Mouse (Mus musculus) left cerebral cortex, adult 8-10 months (tissue): ENCODE data around the gene Chrm1. TPM values are rescaled to one million over a fixed set of nuclear protein-coding genes. Genes with fewer than 3 reads are reported as not detected.
A peak's percentile ranks its signal among the peaks of the same experiment; 100 is the strongest.
"Not testable (repeated sequence)": the region's sequence is repeated elsewhere in the genome, so short reads cannot be mapped to it uniquely, and the experiment has no call there.

Source experiments
- DNase-seq, 2 experiments: peaks; one replicate each; pipeline ENCODE4 v3.0.0; 2022; ENCODE audit warnings: low spot score in 2 of 2
- total RNA-seq, 4 experiments: library from RNA; stranded (reverse); gene quantifications; 2 replicates each; pipeline ENCODE4 v1.2.4; 2022

The Chrm1 gene
- total RNA-seq, 4 experiments from 2014 or later: 131 to 142 (median 136) TPM

DNA sequence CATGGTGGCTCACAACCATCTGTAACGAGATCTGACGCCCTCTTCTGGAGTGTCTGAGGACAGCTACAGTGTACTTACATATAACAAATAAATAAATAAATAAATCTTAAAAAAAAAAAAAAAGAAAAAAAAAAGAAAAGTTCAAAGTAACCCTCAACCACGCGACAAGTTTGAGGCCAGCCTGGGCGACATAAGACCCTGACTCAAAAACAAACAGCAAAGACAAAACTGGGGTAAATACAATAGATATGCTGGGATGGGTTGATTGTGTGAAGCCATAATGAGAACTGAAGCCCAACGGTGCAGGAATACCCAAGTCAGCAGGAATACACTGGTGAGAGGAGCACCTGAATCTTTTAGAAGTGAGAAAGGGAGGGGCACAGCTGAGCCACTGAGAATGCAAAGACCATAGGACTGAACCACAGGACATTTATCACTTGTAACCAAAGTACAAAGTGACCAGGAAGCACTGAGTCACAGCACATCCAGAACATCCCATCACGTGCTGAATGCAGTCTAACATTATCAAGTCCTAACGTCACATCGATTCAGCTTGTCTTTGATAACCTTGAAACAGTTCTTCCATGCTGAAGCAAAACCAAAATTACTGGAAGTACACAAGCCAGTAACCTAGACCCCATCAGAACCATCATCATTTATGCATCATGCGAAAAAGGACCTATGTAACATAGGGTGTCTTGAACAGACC is 53.3 kb downstream of the Chrm1 start:
- DNase-seq: no peak

DNA sequence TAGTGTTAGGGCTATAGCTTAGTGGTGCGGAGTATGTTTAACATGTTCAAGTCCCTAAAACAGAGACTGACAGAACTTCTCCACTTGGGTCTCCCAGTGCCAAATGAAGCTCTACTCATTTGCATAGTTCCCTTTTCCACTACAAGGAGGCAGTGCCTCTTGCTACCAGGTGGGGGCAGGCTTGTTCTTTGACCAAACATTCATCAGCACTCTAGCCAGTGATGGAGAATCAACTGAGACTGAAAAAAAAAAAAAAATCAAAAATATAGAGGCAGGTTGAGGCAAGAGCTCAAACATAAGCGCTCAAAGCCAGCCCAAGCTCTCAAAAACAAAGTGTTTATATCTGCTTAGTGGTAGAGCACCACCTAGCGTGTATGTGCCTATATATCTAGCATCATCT is 54.8 kb downstream of the Chrm1 start:
- no peak for DNase-seq

DNA sequence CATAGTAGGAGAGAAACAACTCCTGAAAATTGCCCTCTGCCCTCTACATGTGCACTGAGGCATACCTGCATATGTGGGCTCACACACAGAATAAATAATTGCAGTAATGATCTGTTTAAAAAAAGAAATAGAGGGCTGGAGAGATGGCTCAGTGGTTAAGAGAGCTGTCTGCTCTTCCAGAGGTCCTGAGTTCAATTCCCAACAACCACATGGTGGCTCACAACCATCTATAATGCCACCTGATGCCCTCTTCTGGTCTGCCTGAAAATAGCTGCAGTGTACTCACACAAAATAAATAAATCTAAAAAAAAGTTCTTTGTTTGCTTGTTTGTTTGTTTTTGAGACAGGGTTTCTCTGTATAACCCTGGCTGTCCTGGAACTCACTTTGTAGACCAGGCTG is 55.4 kb downstream of the Chrm1 start:
- not testable (repeated sequence) for DNase-seq

DNA sequence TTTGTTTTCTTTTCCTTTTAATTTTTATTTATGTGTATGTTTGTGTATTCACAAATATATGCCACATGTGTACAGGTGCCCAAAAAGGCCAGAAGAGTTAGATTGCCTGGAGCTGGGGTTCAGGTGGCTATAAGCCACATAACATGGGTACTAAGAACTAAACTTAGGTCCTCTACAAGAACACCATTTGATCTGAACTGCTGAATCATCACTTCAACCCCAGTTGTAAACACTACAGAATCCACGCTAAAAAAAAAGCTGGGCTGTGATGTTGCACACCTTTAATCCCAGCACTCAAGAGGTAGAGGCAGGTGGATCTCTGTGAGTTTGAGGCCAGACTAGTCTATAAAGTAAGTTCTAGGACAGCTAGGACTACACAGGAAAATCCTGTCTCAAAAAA is 57.8 kb downstream of the Chrm1 start:
- DNase-seq: no peak

DNA sequence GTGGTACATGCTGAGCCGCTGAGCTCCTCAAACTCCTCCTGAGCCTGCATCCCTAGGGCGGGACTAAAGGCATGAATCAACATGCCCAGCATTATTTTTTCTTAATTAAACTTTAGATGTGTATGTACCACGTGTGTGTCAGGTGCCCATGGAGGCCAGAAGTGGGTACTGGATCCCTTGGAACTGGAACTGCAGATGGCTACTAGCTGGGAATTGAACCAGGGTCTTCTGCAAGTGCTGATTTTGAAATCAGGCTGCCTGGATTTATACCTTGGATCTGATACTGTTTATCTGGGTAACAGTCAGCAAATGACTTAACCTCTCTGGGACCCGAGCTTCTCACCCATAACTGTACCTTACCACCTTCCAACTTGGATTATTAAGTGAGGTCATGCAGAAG is 58.4 kb downstream of the Chrm1 start:
- no peak for DNase-seq

DNA sequence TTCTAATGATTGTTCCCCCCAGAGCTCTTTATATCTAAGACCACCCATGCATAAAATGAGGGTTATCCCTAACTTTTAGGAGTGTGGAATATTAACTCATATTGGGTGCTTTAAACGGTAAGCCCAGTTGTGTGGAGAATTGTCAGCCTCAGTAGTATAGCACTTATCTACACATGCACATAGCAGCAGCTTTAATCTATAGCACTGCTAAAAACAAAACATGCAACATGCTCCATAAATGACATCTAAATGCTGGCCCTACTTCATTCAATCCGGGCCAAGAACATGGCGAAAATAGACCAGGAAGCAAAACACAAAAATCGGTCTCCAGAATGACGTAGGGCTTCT is 58.9 kb downstream of the Chrm1 start:
- DNase-seq: no peak

DNA sequence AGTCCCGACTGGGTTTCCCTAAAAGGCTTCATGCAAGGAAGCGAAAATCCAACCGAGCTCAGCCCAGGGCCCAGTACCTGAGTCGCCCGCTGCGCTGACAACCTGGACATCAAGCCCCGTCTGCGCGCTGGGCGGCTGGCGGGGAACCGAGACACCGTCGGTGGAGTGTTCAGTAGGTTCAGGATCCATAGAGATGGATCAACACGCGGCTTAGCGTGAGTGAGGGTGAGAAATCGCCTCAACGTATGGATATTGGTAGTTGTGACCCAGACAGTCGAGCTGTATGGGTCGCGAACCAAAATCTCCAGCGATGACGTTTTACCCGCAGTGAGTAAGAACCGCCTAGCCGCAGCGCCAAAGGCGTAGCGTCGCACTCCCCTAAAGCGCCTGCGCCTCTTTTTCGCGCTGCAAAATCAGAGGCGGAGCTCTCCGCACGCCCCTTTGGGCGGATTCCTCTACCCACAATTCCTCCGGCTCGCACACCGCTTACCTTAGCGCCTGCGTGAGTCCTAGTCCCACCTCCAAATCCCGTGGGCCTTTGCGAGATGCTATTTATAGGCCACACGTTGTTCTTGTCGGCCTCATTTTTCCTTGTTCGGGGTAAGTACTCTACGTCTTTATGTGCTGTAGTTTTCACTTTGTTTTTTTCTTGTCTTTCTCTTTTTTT is 59.5 kb downstream of the Chrm1 start, which contains the start of gene Slc3a2:
Gene Slc3a2 (minus strand): TSS at position 463 of the 667 bp plus-strand sequence.
- DNase-seq: peak; percentile 90 to 97

DNA sequence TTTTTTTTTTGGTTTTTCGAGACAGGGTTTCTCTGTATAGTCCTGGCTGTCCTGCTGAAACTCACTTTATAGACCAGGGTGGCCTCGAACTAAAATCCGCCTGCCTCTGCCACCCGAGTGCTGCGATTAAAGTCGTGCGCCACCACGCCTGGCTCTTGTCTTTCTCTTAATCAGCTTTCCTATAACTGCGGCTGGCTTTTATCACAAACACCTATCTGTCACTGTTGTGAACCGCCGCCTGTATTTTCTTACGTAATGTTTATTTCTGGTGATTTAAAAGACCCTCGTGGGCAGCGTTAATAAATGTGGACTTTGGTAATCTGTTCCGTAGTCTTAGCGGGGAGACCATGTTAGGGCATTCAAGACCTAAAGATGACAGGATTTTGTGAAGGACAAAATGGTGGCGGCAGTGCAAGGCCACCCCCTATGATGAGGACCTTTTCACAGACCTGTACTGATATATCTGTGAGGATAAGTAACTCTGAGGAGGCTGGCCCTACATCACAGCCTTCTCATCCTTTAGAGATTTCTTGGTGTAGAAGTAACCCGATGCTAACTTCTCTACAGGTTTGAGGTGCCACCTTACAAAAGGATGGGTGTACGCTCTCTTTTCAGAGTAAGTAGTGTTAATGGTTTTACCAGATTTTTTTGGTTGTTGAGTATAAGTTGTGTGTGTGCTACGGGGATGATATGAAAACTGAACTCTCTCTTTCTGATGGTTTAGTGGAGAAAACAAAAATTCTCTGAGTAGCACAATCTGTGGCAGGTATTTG is 60.2 kb downstream of the Chrm1 start:
- DNase-seq: no peak

DNA sequence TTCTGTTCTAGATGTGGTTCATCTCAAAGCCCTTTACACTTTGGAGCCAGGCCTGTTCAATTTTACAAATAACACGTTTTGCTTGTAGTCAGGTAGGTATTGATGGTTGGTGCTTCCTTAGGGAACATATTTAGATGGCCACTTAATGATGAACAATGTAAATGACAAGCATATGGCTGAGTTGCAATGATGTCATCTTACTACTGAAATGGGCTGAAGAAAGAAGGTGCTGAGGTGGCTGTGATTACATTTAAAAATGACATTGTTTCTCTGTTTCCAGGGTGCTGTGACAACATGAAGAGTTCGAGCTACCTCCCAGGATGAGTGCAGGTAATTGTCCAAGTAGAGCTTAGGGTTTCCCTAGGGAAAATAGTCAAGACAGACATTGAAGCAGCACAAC is 60.8 kb downstream of the Chrm1 start:
- DNase-seq: no peak

DNA sequence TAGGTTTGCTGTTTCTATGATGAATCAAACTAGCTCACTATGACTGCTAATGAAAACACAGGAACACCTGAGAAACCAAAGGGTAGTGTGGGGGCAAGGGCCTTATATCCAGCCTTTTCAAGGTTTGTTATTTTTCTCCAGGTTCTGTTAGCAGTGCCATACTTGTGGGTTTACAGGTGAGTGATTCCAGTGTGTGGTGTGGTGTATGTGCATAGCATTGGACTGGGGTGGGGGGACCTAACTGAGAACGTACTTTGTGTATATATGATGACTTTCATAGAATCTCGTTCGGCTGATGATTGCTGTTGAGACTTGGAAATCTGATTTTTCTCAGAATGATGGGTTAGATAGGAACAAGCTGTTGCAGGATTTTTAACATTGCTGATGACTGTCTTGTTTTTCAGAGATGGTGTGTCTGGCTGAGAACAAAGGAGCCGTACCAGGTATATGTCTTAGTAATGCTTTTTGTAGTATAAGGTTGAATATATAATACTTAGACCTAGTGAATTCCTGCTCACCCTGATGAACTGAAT is 61.6 kb downstream of the Chrm1 start:
- DNase-seq: no peak

DNA sequence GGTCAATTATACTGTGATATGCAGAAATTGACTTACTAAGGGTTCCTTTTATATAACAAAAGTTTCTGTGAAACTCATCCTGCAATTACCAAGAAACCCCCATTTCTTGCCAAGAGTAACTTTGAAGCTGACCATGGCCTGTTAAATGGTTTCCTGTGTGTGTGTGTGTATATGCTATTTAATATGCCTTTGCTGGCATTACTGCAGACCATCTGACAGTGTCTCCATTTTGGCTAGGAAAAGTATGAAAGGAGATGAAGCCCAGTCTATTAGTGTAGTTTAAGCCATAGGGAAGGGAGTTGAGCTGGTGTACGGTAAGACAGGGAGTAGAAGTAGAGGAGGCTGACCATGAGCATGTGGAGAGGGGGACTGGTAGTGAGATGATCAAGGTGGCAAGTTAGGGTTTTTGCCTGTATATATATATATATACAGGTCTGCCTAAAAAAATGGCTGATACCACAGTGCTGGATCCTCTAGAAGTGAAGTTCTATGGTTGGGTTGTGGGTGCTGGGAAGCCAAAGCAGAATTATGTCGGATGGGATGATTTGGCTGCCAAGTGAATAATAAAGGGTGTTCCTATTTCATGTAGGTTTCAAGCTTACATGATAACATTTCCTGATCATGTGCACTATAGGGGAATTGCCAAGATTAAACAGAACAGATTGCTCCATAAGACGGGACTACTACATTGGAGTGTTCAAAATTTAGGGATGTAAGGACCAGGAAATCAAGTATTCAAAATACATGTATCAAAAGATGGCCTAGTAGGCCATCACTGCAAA is 63.2 kb downstream of the Chrm1 start:
- no peak for DNase-seq

DNA sequence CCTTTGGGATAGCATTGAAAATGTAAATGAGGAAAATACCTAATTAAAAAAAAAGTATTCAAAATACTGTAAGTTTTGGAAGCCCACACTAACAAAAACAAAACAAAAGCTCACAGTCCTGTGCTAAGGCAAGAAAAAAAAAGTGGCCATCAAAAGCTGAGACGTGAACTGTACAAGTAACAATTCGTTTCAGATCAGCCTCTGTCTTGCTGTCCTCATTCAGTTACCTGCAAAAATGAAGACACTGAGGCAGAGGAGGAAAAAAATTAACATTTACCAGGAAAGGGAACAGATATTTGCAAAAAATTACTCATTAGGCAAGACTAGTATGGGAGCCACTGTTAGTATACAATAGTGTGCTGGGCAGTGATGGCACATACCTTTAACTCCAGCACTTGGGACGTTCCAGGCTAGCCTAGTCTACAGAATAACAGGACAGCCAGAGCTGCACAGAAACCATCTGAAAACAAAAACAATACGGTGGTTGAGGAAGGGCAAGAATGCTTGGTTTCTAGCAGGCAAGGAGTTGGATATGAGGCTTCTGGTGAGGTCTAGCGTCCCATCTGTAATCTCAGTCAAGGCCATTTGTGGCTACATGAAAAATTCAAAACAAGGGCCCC is 64.0 kb downstream of the Chrm1 start:
- no peak for DNase-seq

DNA sequence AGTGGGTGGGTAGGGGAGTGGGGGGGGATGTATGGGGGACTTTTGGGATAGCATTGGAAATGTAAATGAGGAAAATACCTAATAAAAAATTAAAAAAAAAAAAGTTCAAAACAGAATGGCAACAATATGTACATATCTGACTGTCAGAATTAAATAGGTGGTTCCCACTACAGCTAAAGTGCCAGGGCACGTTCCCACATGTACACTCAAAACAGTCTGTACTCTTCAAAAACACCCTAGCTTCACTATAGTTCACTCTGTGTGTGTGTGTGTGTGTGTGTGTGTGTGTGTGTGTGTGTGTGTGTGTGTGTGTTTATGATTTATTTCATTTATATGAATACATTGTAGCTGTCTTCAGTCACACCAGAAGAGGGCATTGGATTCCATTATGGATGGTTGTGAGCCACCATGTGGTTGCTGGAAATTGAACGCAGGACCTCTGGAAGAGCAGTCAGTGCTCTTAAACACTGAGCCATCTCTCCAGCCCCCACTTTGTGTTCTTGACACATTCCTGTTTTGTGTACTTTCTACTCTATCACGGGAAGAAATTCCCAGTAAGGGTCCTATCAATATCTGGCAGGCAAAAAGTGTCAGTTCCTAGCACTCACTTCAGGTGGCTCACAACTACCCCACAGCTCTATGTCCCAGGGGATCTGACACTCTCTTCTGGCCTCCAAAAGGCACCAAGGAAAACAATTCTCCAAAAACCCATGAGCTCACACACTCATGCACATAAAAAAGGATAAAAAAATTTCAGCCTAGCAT is 64.9 kb downstream of the Chrm1 start:
- DNase-seq: not testable (repeated sequence)

Other genes starting within 250 kb of the Chrm1 start
- gene Slc22a8, start 72.5 kb upstream of the Chrm1 start, total RNA-seq: 10 to 100 TPM; 11.5 to 15.9 (median 14.1) TPM
- gene Slc22a6, start 45.8 kb upstream of the Chrm1 start, total RNA-seq: 1 to 10 TPM; 6.6 to 8.6 (median 7.8) TPM
- gene Slc3a2, start 59.6 kb downstream of the Chrm1 start, total RNA-seq: 100 to 1,000 TPM; 147 to 155 (median 150) TPM
- gene Wdr74, start 72.0 kb downstream of the Chrm1 start, total RNA-seq: 10 to 100 TPM; 43.0 to 47.5 (median 45.1) TPM
- 1 to 10 TPM in 2 of 4 experiments, not detected in 2; 1.4 to 2.0 TPM for gene 1700092M07Rik, start 76.9 kb downstream of the Chrm1 start, total RNA-seq
- 10 to 100 TPM; 59.6 to 66.4 (median 65.6) TPM for gene Stx5a, start 77.6 kb downstream of the Chrm1 start, total RNA-seq
- gene Nxf1, start 93.3 kb downstream of the Chrm1 start, total RNA-seq: 10 to 100 TPM; 77.1 to 88.0 (median 80.2) TPM
- gene Tmem223, start 107.2 kb downstream of the Chrm1 start, total RNA-seq: 10 to 100 TPM; 58.9 to 78.6 (median 67.2) TPM
- gene Tmem179b, start 110.7 kb downstream of the Chrm1 start, total RNA-seq: 10 to 100 TPM; 11.3 to 14.6 (median 12.4) TPM
- gene Taf6l, start 122.6 kb downstream of the Chrm1 start, total RNA-seq: 10 to 100 TPM; 13.7 to 18.1 (median 15.9) TPM
- 100 to 1,000 TPM; 107 to 116 (median 109) TPM for gene Polr2g, start 134.8 kb downstream of the Chrm1 start, total RNA-seq
- 1 to 10 TPM; 4.9 to 7.3 (median 5.8) TPM for gene Zbtb3, start 138.8 kb downstream of the Chrm1 start, total RNA-seq
- 10 to 100 TPM; 38.5 to 40.8 (median 39.2) TPM for gene Ttc9c, start 155.5 kb downstream of the Chrm1 start, total RNA-seq
- gene Hnrnpul2, start 156.2 kb downstream of the Chrm1 start, total RNA-seq: 100 to 1,000 TPM; 113 to 120 (median 118) TPM
- not detected for gene AC129217.1, start 166.0 kb downstream of the Chrm1 start, total RNA-seq
- gene Bscl2, start 173.7 kb downstream of the Chrm1 start, total RNA-seq: 100 to 1,000 TPM; 100 to 111 (median 105) TPM
- 100 to 1,000 TPM; 153 to 200 (median 171) TPM for gene Gng3, start 175.4 kb downstream of the Chrm1 start, total RNA-seq
- gene Lrrn4cl, start 187.0 kb downstream of the Chrm1 start, total RNA-seq: 1 to 10 TPM in 2 of 4 experiments, under 1 TPM in 2; 0.68 to 1.5 (median 0.96) TPM
- gene Ubxn1, start 207.7 kb downstream of the Chrm1 start, total RNA-seq: 100 to 1,000 TPM; 110 to 127 (median 113) TPM
- gene Uqcc3, start 217.1 kb downstream of the Chrm1 start, total RNA-seq: 10 to 100 TPM; 30.4 to 37.2 (median 33.3) TPM
- gene Lbhd1, start 219.9 kb downstream of the Chrm1 start, total RNA-seq: 1 to 10 TPM; 4.7 to 9.0 (median 6.3) TPM
- gene Gm49403, start 220.1 kb downstream of the Chrm1 start, total RNA-seq: not detected
- gene 1810009A15Rik, start 225.1 kb downstream of the Chrm1 start, total RNA-seq: 10 to 100 TPM; 20.8 to 25.2 (median 21.8) TPM
- gene Gm49416, start 225.1 kb downstream of the Chrm1 start, total RNA-seq: 1 to 10 TPM; 1.4 to 5.6 (median 2.6) TPM
- gene Ints5, start 229.2 kb downstream of the Chrm1 start, total RNA-seq: 10 to 100 TPM; 21.7 to 24.9 (median 22.1) TPM
- gene Ganab, start 234.3 kb downstream of the Chrm1 start, total RNA-seq: 100 to 1,000 TPM in 3 of 4 experiments, 10 to 100 TPM in 1; 100.0 to 104 (median 103) TPM